Mouse (Mus musculus): ENCODE data around the gene AI467606. TPM values are rescaled to one million over a fixed set of nuclear protein-coding genes. Genes with fewer than 3 reads are reported as not detected.

The AI467606 gene
- polyA plus RNA-seq, 1 experiment from 2014 or later = 1.2 TPM

GRCm38 (mm10) chr7:127137262-127138017 lies 46.3 kb downstream of the AI467606 start, which contains the start of gene Spn:
Gene Spn, minus strand, starts transcription at chr7:127137823.
- 70% methylated on average over 9 of the region's 9 CpGs for WGBS
- Histone ChIP-seq H3K4me3 (no peak within 1 kb of the TSS), H3K9ac (no peak within 1 kb of the TSS), H3K36me3 (no peaks in the 10 kb centered on the region), H3K27me3 (replicated peaks) (no peaks in the 10 kb centered on the region), H3K4me1 (no peaks in the 10 kb centered on the region), H3K9me3 (no peaks in the 10 kb centered on the region), H3K27ac (no peak within 1 kb of the TSS), H3K4me2 (replicated peaks) (no peak within 1 kb of the TSS)
- no peak for ATAC-seq (ENCODE audit: low FRiP score, low read depth)

- Histone ChIP-seq H3K4me3 (no peak overlapping the region), H3K27me3 (replicated peaks) (no peaks in the 10 kb centered on the region), H3K9me3 (no peaks in the 10 kb centered on the region), H3K4me1 (no peaks in the 10 kb centered on the region), H3K36me3 (no peaks in the 10 kb centered on the region), H3K9ac (no peak overlapping the region), H3K27ac (no peak overlapping the region), H3K4me2 (replicated peaks) (no peak overlapping the region)
- no peak for ATAC-seq (ENCODE audit: low FRiP score, low read depth)
- WGBS = 94% methylated on average over 7 of the region's 7 CpGs
These were observed 47.9 kb downstream of the AI467606 start for GRCm38 (mm10) chr7:127139100-127139499.

- WGBS = 56% methylated on average over 5 of the region's 5 CpGs
- Histone ChIP-seq H3K27me3 (replicated peaks) (no peaks in the 10 kb centered on the region), H3K9me3 (no peaks in the 10 kb centered on the region), H3K36me3 (no peaks in the 10 kb centered on the region), H3K4me1 (no peaks in the 10 kb centered on the region), H3K4me3 (no peak overlapping the region), H3K4me2 (replicated peaks) (no peak overlapping the region), H3K27ac (no peak overlapping the region), H3K9ac (no peak overlapping the region)
- ATAC-seq (ENCODE audit: low FRiP score, low read depth) = no peak
These were observed 48.4 kb downstream of the AI467606 start for GRCm38 (mm10) chr7:127139562-127139961.

GRCm38 (mm10) chr7:127140623-127141404 lies 49.7 kb downstream of the AI467606 start:
- Histone ChIP-seq H3K27ac (no peak overlapping the region), H3K4me3 (no peak overlapping the region), H3K4me1 (no peaks in the 10 kb centered on the region), H3K4me2 (replicated peaks) (no peak overlapping the region), H3K9ac (no peak overlapping the region), H3K27me3 (replicated peaks) (no peaks in the 10 kb centered on the region), H3K36me3 (no peaks in the 10 kb centered on the region), H3K9me3 (no peaks in the 10 kb centered on the region)
- no peak for ATAC-seq (ENCODE audit: low FRiP score, low read depth)
- WGBS = 72% methylated on average over 7 of the region's 7 CpGs

- 63% methylated on average over 2 of the region's 2 CpGs for WGBS
- Histone ChIP-seq H3K9ac (no peak overlapping the region), H3K4me3 (no peak overlapping the region), H3K9me3 (no peaks in the 10 kb centered on the region), H3K4me1 (no peaks in the 10 kb centered on the region), H3K4me2 (replicated peaks) (no peak overlapping the region), H3K27me3 (replicated peaks) (no peaks in the 10 kb centered on the region), H3K27ac (no peak overlapping the region), H3K36me3 (no peaks in the 10 kb centered on the region)
- no peak for ATAC-seq (ENCODE audit: low FRiP score, low read depth)
These were observed 51.1 kb downstream of the AI467606 start for GRCm38 (mm10) chr7:127142214-127142613.

GRCm38 (mm10) chr7:127142666-127143065 lies 51.5 kb downstream of the AI467606 start:
- H3K4me1 ChIP-seq = no peaks in the 10 kb centered on the region
- H3K27ac ChIP-seq = no peak overlapping the region
- H3K4me2 ChIP-seq (replicated peaks) = no peak overlapping the region
- no peak overlapping the region for H3K9ac ChIP-seq
- no peak overlapping the region for H3K4me3 ChIP-seq
- 90% methylated on average over 4 of the region's 4 CpGs for WGBS
- H3K27me3 ChIP-seq (replicated peaks) = no peaks in the 10 kb centered on the region
- no peaks in the 10 kb centered on the region for H3K9me3 ChIP-seq
- no peak for ATAC-seq (ENCODE audit: low FRiP score, low read depth)
- no peaks in the 10 kb centered on the region for H3K36me3 ChIP-seq

Small RNA genes lying within 50 kb of the gene (microRNA-seq; reads per million reads assigned to microRNA genes)
- gene Gm44343 = not detected

Other genes starting within 250 kb of the AI467606 start
- 6.2 and 9.1 TPM in 2 replicates for gene Doc2a, start 243.9 kb upstream of the AI467606 start, polyA plus RNA-seq (2016; fragmentation: Nextera tagmentation; extraction: Ambion mirVana)
- 29.1 and 33.5 TPM in 2 replicates for gene Hirip3, start 229.4 kb upstream of the AI467606 start, polyA plus RNA-seq (2016; fragmentation: Nextera tagmentation; extraction: Ambion mirVana)
- 86.4 and 88.0 TPM in 2 replicates for gene Ino80e, start 229.0 kb upstream of the AI467606 start, polyA plus RNA-seq (2016; fragmentation: Nextera tagmentation; extraction: Ambion mirVana)
- 57.5 and 59.1 TPM in 2 replicates for gene Taok2, start 206.7 kb upstream of the AI467606 start, polyA plus RNA-seq (2016; fragmentation: Nextera tagmentation; extraction: Ambion mirVana)
- 21.7 and 22.0 TPM in 2 replicates for gene Tmem219, start 168.4 kb upstream of the AI467606 start, polyA plus RNA-seq (2016; fragmentation: Nextera tagmentation; extraction: Ambion mirVana)
- 62.1 and 62.8 TPM in 2 replicates for gene Kctd13, start 162.5 kb upstream of the AI467606 start, polyA plus RNA-seq (2016; fragmentation: Nextera tagmentation; extraction: Ambion mirVana)
- 2.5 and 2.8 TPM in 2 replicates for gene Asphd1, start 141.8 kb upstream of the AI467606 start, polyA plus RNA-seq (2016; fragmentation: Nextera tagmentation; extraction: Ambion mirVana)
- 17.7 and 20.0 TPM in 2 replicates for gene Sez6l2, start 140.8 kb upstream of the AI467606 start, polyA plus RNA-seq (2016; fragmentation: Nextera tagmentation; extraction: Ambion mirVana)
- 101 and 103 TPM in 2 replicates for gene Cdipt, start 115.4 kb upstream of the AI467606 start, polyA plus RNA-seq (2016; fragmentation: Nextera tagmentation; extraction: Ambion mirVana)
- 1.1 and 1.4 TPM in 2 replicates for gene Cdiptos, start 115.3 kb upstream of the AI467606 start, polyA plus RNA-seq (2016; fragmentation: Nextera tagmentation; extraction: Ambion mirVana)
- gene Mvp, start 76.7 kb upstream of the AI467606 start, polyA plus RNA-seq (2016; fragmentation: Nextera tagmentation; extraction: Ambion mirVana) = 5.9 and 6.6 TPM in 2 replicates
- gene Pagr1b, start 74.9 kb upstream of the AI467606 start, polyA plus RNA-seq (2016; fragmentation: Nextera tagmentation; extraction: Ambion mirVana) = not detected in 2 replicates
- gene Pagr1a, start 74.0 kb upstream of the AI467606 start, polyA plus RNA-seq (2016; fragmentation: Nextera tagmentation; extraction: Ambion mirVana) = 63.1 and 80.4 TPM in 2 replicates
- 46.4 and 66.2 TPM in 2 replicates for gene Gm42742, start 70.3 kb upstream of the AI467606 start, polyA plus RNA-seq (2016; fragmentation: Nextera tagmentation; extraction: Ambion mirVana)
- gene Prrt2, start 70.1 kb upstream of the AI467606 start, polyA plus RNA-seq (2016; fragmentation: Nextera tagmentation; extraction: Ambion mirVana) = 5.3 and 6.2 TPM in 2 replicates
- 134 TPM in 2 replicates for gene Maz, start 64.3 kb upstream of the AI467606 start, polyA plus RNA-seq (2016; fragmentation: Nextera tagmentation; extraction: Ambion mirVana)
- gene Kif22, start 48.9 kb upstream of the AI467606 start, polyA plus RNA-seq (2016; fragmentation: Nextera tagmentation; extraction: Ambion mirVana) = 90.8 and 93.0 TPM in 2 replicates
- not detected in 2 replicates for gene Zg16, start 4.0 kb upstream of the AI467606 start, polyA plus RNA-seq (2016; fragmentation: Nextera tagmentation; extraction: Ambion mirVana)
- gene Qprt, start 30.9 kb downstream of the AI467606 start, polyA plus RNA-seq (2016; fragmentation: Nextera tagmentation; extraction: Ambion mirVana) = 1.2 and 2.1 TPM in 2 replicates
- 0.15 and 0.34 TPM in 2 replicates for gene Spn, start 46.5 kb downstream of the AI467606 start, polyA plus RNA-seq (2016; fragmentation: Nextera tagmentation; extraction: Ambion mirVana)
- 86.4 and 97.3 TPM in 2 replicates for gene Cd2bp2, start 104.7 kb downstream of the AI467606 start, polyA plus RNA-seq (2016; fragmentation: Nextera tagmentation; extraction: Ambion mirVana)
- gene Tbc1d10b, start 117.1 kb downstream of the AI467606 start, polyA plus RNA-seq (2016; fragmentation: Nextera tagmentation; extraction: Ambion mirVana) = 43.4 and 45.6 TPM in 2 replicates
- 54.2 and 72.8 TPM in 2 replicates for gene Mylpf, start 117.5 kb downstream of the AI467606 start, polyA plus RNA-seq (2016; fragmentation: Nextera tagmentation; extraction: Ambion mirVana)
- gene Zfp553, start 141.7 kb downstream of the AI467606 start, polyA plus RNA-seq (2016; fragmentation: Nextera tagmentation; extraction: Ambion mirVana) = 67.6 and 68.9 TPM in 2 replicates
- 30.1 and 32.8 TPM in 2 replicates for gene Sept1, start 141.8 kb downstream of the AI467606 start, polyA plus RNA-seq (2016; fragmentation: Nextera tagmentation; extraction: Ambion mirVana)
- 58.1 and 61.9 TPM in 2 replicates for gene Zfp771, start 152.9 kb downstream of the AI467606 start, polyA plus RNA-seq (2016; fragmentation: Nextera tagmentation; extraction: Ambion mirVana)
- 130 and 144 TPM in 2 replicates for gene Dctpp1, start 169.3 kb downstream of the AI467606 start, polyA plus RNA-seq (2016; fragmentation: Nextera tagmentation; extraction: Ambion mirVana)
- 65.2 and 73.1 TPM in 2 replicates for gene Sephs2, start 182.7 kb downstream of the AI467606 start, polyA plus RNA-seq (2016; fragmentation: Nextera tagmentation; extraction: Ambion mirVana)
- gene Itgal, start 204.9 kb downstream of the AI467606 start, polyA plus RNA-seq (2016; fragmentation: Nextera tagmentation; extraction: Ambion mirVana) = 1.3 and 2.0 TPM in 2 replicates

Measured in neural tube, embryonic 12.5 days (tissue).